Mouse (Mus musculus) hindbrain, postnatal 0 days (tissue): Measurements from ENCODE around the gene Tcl1b5. TPM values are rescaled to one million over a fixed set of nuclear protein-coding genes. Genes with fewer than 3 reads are reported as not detected.
"Not testable (repeated sequence)": the region's sequence is repeated elsewhere in the genome, so short reads cannot be mapped to it uniquely, and the experiment has no call there.

Experiments used
- ATAC-seq: fragments of 200-750 bp; cut with Nextera tagmentation; 2 replicates; pipeline ENCODE4 v1.8.0; 2017; ENCODE audit warnings: mild to moderate bottlenecking, moderate TSS enrichment, moderate library complexity
- DNase-seq: peaks from one replicate; pipeline ENCODE4 v3.0.0-alpha.2; 2015; ENCODE audit warnings: low spot score
- H3K27ac ChIP-seq: fragments of 300-500 bp; sonication (generic); 2 replicates; pipeline ENCODE4 v1.5.1; 2014; ENCODE audit warnings: mild to moderate bottlenecking
- H3K27me3 ChIP-seq: fragments of 300-500 bp; sonication (generic); 2 replicates; pipeline ENCODE4 v1.6.1; 2014; ENCODE audit warnings: low read length, mixed read lengths; ENCODE audit not compliant: insufficient read depth
- H3K36me3 ChIP-seq: fragments of 300-500 bp; sonication (generic); 2 replicates; pipeline ENCODE4 v1.6.1; 2014; ENCODE audit warnings: low read length, mixed read lengths; ENCODE audit not compliant: insufficient read depth
- H3K4me1 ChIP-seq: fragments of 300-500 bp; sonication (generic); 2 replicates; pipeline ENCODE4 v1.6.1; 2014; ENCODE audit warnings: antibody characterized with exemption, low read length, mixed read lengths; ENCODE audit not compliant: insufficient read depth
- H3K4me2 ChIP-seq: fragments of 300-500 bp; sonication (generic); 2 replicates; pipeline ENCODE4 v1.6.1; 2014; ENCODE audit warnings: low read depth, mild to moderate bottlenecking, low read length, moderate library complexity, mixed read lengths
- H3K4me3 ChIP-seq: fragments of 300-500 bp; sonication (generic); 2 replicates; pipeline ENCODE4 v1.5.1; 2014; ENCODE audit warnings: low read length
- H3K9ac ChIP-seq: fragments of 300-500 bp; sonication (generic); replicated peaks from 2 replicates; pipeline ENCODE4 v1.6.1; 2014; ENCODE audit warnings: mild to moderate bottlenecking, low read length, moderate library complexity, mixed read lengths
- H3K9me3 ChIP-seq: fragments of 300-500 bp; sonication (generic); 2 replicates; pipeline ENCODE4 v1.6.1; 2016; ENCODE audit warnings: low read length, mixed read lengths
- CTCF ChIP-seq: IDR thresholded peaks from 2 replicates; pipeline ENCODE4 v1.5.1; 2016; ENCODE audit warnings: antibody characterized with exemption, control low read depth, low read depth
- WGBS: fragments of 180-500 bp; shearing (Covaris S2); extraction: QIAGEN DNeasy Blood & Tissue Kit; methylation state at CpG from one replicate; pipeline ENCODE4 v1.1.7; 2014; 5-methylcytosine and 5-hydroxymethylcytosine counted together
- polyA plus RNA-seq: library from polyadenylated mRNA; unstranded; fragments of >200 nt; fragmentation: Nextera tagmentation; extraction: Ambion mirVana; gene quantifications from 2 replicates; pipeline ENCODE4 v1.2.1, GENCODE M21; 2015
- total RNA-seq: library from RNA; depleted of rRNA; stranded (reverse); fragments of >200 nt; gene quantifications from 2 replicates; pipeline ENCODE4 v1.2.3, GENCODE M21; 2014

Tcl1b5 gene
- total and polyA plus RNA-seq, 2 experiments from 2014 or later = not detected

DNA sequence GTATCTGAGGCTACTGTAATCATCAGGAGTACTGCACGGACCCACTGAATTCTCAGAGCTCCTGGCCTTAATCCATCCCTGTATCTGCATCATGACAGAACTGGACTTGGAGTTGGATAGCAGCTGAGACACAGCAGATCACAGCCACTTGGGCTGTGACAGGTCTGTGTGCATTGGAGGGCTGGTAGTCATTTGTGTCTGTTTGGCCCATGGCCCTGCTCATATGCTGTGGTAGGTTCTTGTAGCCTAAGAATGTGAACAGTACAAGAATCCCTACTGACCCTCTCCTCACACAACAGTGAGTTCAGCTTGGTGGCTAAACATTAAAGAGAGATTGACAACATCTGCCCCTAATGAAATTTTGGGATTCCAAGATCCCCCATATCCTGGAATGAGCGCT lies 2.8 kb upstream of the Tcl1b5 start:
- Histone ChIP-seq H3K4me1 (no peaks in the 10 kb centered on the region), H3K4me2 (no peak overlapping the region), H3K4me3 (no peak overlapping the region), H3K9me3 (no peaks in the 10 kb centered on the region), H3K27me3 (no peaks in the 10 kb centered on the region), H3K9ac (no peak overlapping the region), H3K36me3 (no peaks in the 10 kb centered on the region), H3K27ac (no peak overlapping the region)
- ATAC-seq (no peak), DNase-seq (no peak)
- no peak for TF ChIP-seq CTCF
- 90% methylated on average over 2 of the region's 2 CpGs for WGBS

DNA sequence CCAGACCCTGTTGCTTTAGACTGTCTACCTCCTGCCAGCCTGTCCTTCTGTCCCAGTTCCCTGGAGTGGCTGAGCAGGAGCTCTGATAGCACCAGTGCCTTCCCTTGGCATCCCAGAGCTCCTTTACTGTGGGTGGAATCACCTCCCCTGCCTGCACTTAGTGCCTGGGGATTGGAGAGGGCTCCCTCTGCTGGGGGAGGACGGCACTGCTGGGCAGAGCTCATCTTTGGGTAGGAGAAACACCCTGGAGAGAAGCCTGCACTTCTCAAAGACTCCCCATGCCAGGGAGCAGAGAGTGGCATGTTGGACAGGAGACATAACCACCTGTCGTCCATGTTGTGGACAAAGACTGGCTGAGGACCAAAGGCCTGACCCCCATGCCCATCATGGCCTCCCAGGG lies 1.8 kb upstream of the Tcl1b5 start:
- WGBS = 28% methylated on average over 2 of the region's 2 CpGs
- DNase-seq, H3K36me3 ChIP-seq, H3K27ac ChIP-seq, H3K4me2 ChIP-seq, H3K4me3 ChIP-seq, H3K27me3 ChIP-seq, H3K4me1 ChIP-seq, H3K9ac ChIP-seq, ATAC-seq, H3K9me3 ChIP-seq: not testable (repeated sequence)
- TF ChIP-seq CTCF = peak; percentile 42

DNA sequence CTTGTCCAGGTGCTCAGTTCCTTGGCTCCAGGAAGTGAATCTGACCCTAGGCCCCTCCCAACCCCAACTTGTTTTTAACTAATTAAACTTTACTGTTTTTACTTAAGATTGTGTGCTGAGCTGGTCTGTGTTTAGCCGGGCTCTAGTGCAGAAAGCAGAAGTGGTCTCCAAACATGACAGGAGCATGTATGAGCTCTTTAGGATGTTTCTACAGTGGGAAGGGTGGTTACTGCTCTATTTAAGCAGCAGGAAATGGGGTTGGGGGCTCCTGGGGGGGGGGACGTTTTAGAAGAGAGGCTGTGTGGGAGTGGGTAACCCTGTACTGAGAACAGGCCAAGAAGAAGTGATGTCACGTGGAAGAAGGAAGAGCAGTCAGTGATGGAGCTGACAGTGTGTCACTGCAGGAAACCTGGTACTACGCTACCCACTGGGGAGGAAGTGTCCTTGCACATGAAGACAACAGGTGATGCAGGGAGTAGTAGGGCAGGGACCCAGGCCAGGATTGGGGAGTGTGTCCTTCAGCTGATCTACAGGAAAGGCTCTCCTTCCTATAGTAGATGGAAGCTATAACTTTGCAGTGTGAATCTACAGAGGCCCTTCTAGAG lies 5.0 kb downstream of the Tcl1b5 start:
- H3K9ac ChIP-seq = not testable (repeated sequence)

DNA sequence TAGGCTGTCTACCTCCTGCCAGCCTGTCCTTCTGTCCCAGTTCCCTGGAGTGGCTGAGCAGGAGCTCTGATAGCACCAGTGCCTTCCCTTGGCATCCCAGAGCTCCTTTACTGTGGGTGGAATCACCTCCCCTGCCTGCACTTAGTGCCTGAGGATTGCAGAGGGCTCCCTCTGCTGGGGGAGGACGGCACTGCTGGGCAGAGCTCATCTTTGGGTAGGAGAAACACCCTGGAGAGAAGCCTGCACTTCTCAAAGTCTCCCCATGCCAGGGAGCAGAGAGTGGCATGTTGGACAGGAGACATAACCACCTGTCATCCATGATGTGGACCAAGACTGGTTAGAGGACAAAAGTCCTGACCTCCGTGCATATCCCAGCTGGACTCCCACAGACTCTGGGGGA lies 12.8 kb downstream of the Tcl1b5 start:
- H3K27ac ChIP-seq, DNase-seq, H3K4me2 ChIP-seq, ATAC-seq, H3K4me3 ChIP-seq, H3K27me3 ChIP-seq, H3K4me1 ChIP-seq, H3K36me3 ChIP-seq, H3K9me3 ChIP-seq, H3K9ac ChIP-seq: not testable (repeated sequence)
- peak; percentile 49 for TF ChIP-seq CTCF
- WGBS = 47% methylated on average over 2 of the region's 2 CpGs

More for the DNA sequence above, 5.0 kb downstream of the Tcl1b5 start:
- H3K36me3 ChIP-seq, H3K27me3 ChIP-seq, H3K4me1 ChIP-seq, H3K27ac ChIP-seq, H3K9me3 ChIP-seq, ATAC-seq, H3K4me2 ChIP-seq, H3K4me3 ChIP-seq, DNase-seq: not testable (repeated sequence)
- WGBS = 76% methylated on average over 4 of the region's 4 CpGs

DNA sequence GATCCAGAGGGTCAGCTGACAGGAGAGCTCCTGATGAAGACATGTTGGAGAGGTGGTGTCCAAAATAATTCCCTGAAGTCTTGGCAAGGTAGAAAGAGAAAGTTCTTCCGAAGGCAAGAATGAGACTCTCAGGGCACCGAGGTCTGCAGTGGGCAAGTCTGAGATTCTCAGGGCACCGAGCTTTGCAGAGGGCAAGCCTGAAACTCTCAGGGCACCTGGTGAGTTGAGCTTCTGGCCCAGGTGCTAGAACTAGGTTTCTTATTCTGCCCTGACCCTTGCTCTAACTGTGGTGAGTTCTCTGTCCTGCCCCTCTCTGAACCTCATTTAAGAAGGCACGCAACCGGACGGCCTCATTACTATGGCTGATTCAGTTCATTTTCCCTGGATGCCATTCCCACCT lies 14.6 kb downstream of the Tcl1b5 start, which contains the start of gene Tcl1b3:
TSS of gene Tcl1b3 (plus strand) at position 301 of the 400 bp plus-strand sequence.
- WGBS = 91% methylated on average over 6 of the region's 6 CpGs

DNA sequence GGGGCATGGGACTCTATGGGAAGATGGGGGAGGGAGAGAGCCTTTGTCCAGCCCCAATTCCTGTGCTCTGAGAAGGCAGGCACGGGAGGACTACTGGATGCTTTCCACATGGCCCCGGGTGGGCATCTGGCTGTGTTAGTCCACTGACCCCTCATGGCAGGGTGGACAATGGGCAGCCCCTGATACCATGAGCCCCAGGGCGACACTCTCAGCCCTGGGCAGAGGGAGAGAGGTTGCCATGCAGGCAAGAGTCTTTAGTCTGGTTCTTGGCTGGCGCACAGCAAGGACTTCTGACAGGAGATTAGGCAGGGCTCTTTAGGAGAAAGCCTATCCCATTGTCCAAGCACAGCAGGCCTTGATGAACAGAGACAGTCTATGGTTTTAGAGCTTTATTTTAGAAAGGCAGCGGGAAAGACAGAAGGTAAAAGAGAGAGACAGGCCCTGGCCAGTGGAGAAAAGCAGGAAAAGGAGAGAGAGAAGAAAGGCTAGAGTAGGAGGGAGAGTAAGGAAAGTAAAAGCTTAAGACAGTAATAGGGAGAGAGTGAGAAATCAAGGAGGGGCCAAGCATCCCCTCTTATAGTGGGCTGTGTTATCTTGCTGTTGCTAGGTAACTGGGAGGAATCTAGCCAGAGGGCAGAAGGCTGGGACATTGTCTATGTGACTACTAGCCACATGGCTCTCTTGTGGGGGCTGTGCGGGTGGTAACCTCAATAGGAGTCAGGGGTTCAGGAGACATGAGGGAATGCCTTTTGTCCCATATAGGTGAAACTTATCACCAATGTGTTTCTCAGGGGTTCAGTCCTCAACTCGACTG lies 23.7 kb downstream of the Tcl1b5 start:
- not testable (repeated sequence) for H3K36me3 ChIP-seq, H3K4me3 ChIP-seq, H3K9me3 ChIP-seq, H3K4me1 ChIP-seq, H3K4me2 ChIP-seq, DNase-seq, H3K27me3 ChIP-seq, H3K27ac ChIP-seq, H3K9ac ChIP-seq
- 15% methylated on average over 7 of the region's 7 CpGs for WGBS
- ATAC-seq = 0 out of 2 replicates have a peak, but pooled peaks have one; percentile 32

More for the DNA sequence above, 14.6 kb downstream of the Tcl1b5 start, which contains the start of gene Tcl1b3:
- not testable (repeated sequence) for H3K9me3 ChIP-seq, H3K27ac ChIP-seq, H3K36me3 ChIP-seq, H3K27me3 ChIP-seq, H3K4me2 ChIP-seq, H3K4me3 ChIP-seq, H3K4me1 ChIP-seq, H3K9ac ChIP-seq, ATAC-seq, DNase-seq

DNA sequence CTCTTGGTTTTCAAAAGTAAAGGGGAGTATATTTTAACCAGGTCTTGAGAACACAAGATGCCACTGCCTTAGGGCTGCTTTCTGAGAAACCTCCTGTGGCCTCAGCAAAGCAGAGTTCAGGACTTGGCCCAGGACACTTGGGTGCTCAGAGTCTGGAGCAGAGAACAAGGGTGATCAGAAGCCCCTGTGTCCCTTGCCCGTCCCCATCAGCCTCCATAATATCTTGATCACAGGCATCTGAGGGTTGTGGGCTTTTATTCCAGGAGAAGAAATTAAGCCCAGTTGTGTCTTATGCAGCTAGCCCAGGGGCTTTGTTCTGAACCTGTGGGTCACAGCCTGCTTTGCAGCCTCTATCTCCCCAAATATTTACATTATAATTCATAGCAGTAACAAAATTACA lies 25.5 kb downstream of the Tcl1b5 start, which contains the start of gene Tcl1b4:
TSS of gene Tcl1b4 (plus strand) at position 301 of the 400 bp plus-strand sequence.
- not testable (repeated sequence) for ATAC-seq, H3K9ac ChIP-seq, H3K27me3 ChIP-seq, H3K27ac ChIP-seq, H3K4me2 ChIP-seq, H3K9me3 ChIP-seq, H3K4me1 ChIP-seq, DNase-seq, H3K36me3 ChIP-seq, H3K4me3 ChIP-seq
- WGBS = 92% methylated on average over 1 of the region's 1 CpGs
